Mouse (Mus musculus): ENCODE measurements around the gene Cela1. TPM values are rescaled to one million over a fixed set of nuclear protein-coding genes. Genes with fewer than 3 reads are reported as not detected.
A peak's percentile ranks its signal among the peaks of the same experiment; 100 is the strongest.

Gene Cela1
- polyA plus RNA-seq, 1 experiment from 2014 or later: 180 TPM

GRCm38 (mm10) chr15:100637661-100638060, 50.1 kb downstream of the Cela1 start:
- H3K4me2 ChIP-seq (ENCODE audit: low read depth, low read length): 0 out of 2 replicates have a peak overlapping the region, but pooled peaks have one; percentile 85
- no peaks in the 10 kb centered on the region for H3K9me3 ChIP-seq (ENCODE audit: control insufficient read depth, low read length)
- H3K27me3 ChIP-seq (replicated peaks; ENCODE audit: control insufficient read depth, insufficient read depth, low read length): peaks cover 10% of the 10 kb centered on the region; the same call in 1 of the 2 replicates
- H3K4me1 ChIP-seq (ENCODE audit: control insufficient read depth, insufficient read depth, low read length): peaks cover 30% of the 10 kb centered on the region
- ATAC-seq: no peak
- WGBS: 19% methylated on average over 6 of the region's 6 CpGs
- no peak overlapping the region for H3K9ac ChIP-seq (ENCODE audit: low read depth, low read length)
- no peak overlapping the region for H3K27ac ChIP-seq (ENCODE audit: low read length)
- H3K36me3 ChIP-seq (ENCODE audit: control insufficient read depth, insufficient read depth, low read length): no peaks in the 10 kb centered on the region
- H3K4me3 ChIP-seq (ENCODE audit: low read length): no peak overlapping the region; the same call in 1 of the 2 replicates

GRCm38 (mm10) chr15:100636700-100637501, 50.8 kb downstream of the Cela1 start, which contains the start of gene Smagp:
Gene Smagp (minus strand): TSS chr15:100636940.
- peaks cover 35% of the 10 kb centered on the region for H3K4me1 ChIP-seq (ENCODE audit: control insufficient read depth, insufficient read depth, low read length)

GRCm38 (mm10) chr15:100635851-100636645, 51.7 kb downstream of the Cela1 start:
- Histone ChIP-seq H3K4me1 (ENCODE audit: control insufficient read depth, insufficient read depth, low read length) (peaks cover 28% of the 10 kb centered on the region), H3K4me3 (ENCODE audit: low read length) (peak overlapping the region; percentile 63), H3K9me3 (ENCODE audit: control insufficient read depth, low read length) (no peaks in the 10 kb centered on the region), H3K9ac (ENCODE audit: low read depth, low read length) (peak overlapping the region; percentile 84), H3K36me3 (ENCODE audit: control insufficient read depth, insufficient read depth, low read length) (no peaks in the 10 kb centered on the region), H3K27ac (ENCODE audit: low read length) (peak overlapping the region; percentile 72), H3K27me3 (replicated peaks; ENCODE audit: control insufficient read depth, insufficient read depth, low read length) (peaks cover 10% of the 10 kb centered on the region; the same call in 1 of the 2 replicates), H3K4me2 (ENCODE audit: low read depth, low read length) (peak overlapping the region; percentile 85)
- ATAC-seq: peak; percentile 4; the same call in 1 of the 2 replicates
- 3% methylated on average over 38 of the region's 38 CpGs for WGBS

More at GRCm38 (mm10) chr15:100636700-100637501, 50.8 kb downstream of the Cela1 start, which contains the start of gene Smagp:
- ATAC-seq: peak; percentile 74
- Histone ChIP-seq H3K27me3 (replicated peaks; ENCODE audit: control insufficient read depth, insufficient read depth, low read length) (peaks cover 10% of the 10 kb centered on the region; the same call in 1 of the 2 replicates), H3K4me3 (ENCODE audit: low read length) (peak within 1 kb of the TSS; percentile 63), H3K4me2 (ENCODE audit: low read depth, low read length) (peak within 1 kb of the TSS; percentile 85), H3K36me3 (ENCODE audit: control insufficient read depth, insufficient read depth, low read length) (no peaks in the 10 kb centered on the region), H3K9me3 (ENCODE audit: control insufficient read depth, low read length) (no peaks in the 10 kb centered on the region), H3K9ac (ENCODE audit: low read depth, low read length) (peak within 1 kb of the TSS; percentile 84), H3K27ac (ENCODE audit: low read length) (peak within 1 kb of the TSS; percentile 72)
- WGBS: under 1% methylated on average over 76 of the region's 77 CpGs

DNA sequence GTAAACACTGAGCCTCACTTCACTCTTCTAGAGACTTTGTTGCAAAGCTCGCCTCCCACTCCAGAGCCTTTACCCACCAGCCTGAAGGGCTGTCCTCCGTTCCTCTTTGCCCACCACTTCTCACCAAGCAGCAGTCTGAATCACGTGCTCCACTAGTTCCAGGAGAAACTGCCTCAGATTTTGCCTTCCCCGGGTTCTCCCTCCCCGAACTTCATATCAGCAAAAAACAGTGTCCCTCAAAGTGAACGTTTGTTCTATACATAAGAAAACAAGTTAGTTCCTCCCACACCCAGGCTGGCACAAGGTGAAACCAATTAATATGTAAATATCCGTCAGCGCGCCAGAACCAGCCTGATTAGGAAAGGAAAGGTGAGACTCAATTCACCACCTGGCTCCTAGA, 52.5 kb downstream of the Cela1 start:
- Histone ChIP-seq H3K4me1 (ENCODE audit: control insufficient read depth, insufficient read depth, low read length) (peaks cover 22% of the 10 kb centered on the region), H3K9ac (ENCODE audit: low read depth, low read length) (0 out of 2 replicates have a peak overlapping the region, but pooled peaks have one; percentile 84), H3K27me3 (replicated peaks; ENCODE audit: control insufficient read depth, insufficient read depth, low read length) (peaks cover 10% of the 10 kb centered on the region; the same call in 1 of the 2 replicates), H3K4me3 (ENCODE audit: low read length) (peak overlapping the region; percentile 63), H3K36me3 (ENCODE audit: control insufficient read depth, insufficient read depth, low read length) (no peaks in the 10 kb centered on the region), H3K9me3 (ENCODE audit: control insufficient read depth, low read length) (no peaks in the 10 kb centered on the region), H3K4me2 (ENCODE audit: low read depth, low read length) (peak overlapping the region; percentile 85), H3K27ac (ENCODE audit: low read length) (no peak overlapping the region)
- 21% methylated on average over 9 of the region's 9 CpGs for WGBS
- ATAC-seq: no peak

DNA sequence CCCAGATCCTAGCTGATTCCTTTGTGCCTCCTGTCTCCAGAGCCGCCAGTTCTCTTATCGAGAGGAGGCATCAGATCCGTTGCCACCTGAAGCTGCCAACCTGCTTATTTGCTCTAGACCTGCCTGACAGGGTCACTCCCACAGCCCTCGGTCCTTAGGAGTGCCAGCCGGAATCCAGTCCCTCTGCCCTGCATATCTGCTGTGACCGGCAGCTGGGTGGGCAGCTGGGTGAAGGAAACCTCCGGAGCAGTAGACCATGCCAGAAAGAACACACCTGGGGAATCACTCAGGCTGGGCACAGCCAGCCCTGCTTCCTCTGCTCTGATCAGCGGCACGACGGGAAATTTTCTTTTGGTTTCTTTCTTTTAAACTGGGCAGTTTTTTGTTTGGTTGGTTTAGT, 54.4 kb downstream of the Cela1 start:
- Histone ChIP-seq H3K27me3 (replicated peaks; ENCODE audit: control insufficient read depth, insufficient read depth, low read length) (peaks cover 10% of the 10 kb centered on the region; the same call in 1 of the 2 replicates), H3K4me1 (ENCODE audit: control insufficient read depth, insufficient read depth, low read length) (peaks cover 19% of the 10 kb centered on the region), H3K9ac (ENCODE audit: low read depth, low read length) (no peak overlapping the region), H3K9me3 (ENCODE audit: control insufficient read depth, low read length) (no peaks in the 10 kb centered on the region), H3K4me2 (ENCODE audit: low read depth, low read length) (no peak overlapping the region), H3K4me3 (ENCODE audit: low read length) (no peak overlapping the region), H3K27ac (ENCODE audit: low read length) (no peak overlapping the region), H3K36me3 (ENCODE audit: control insufficient read depth, insufficient read depth, low read length) (no peaks in the 10 kb centered on the region)
- 81% methylated on average over 10 of the region's 10 CpGs for WGBS
- ATAC-seq: no peak

GRCm38 (mm10) chr15:100632323-100632722, 55.4 kb downstream of the Cela1 start:
- H3K36me3 ChIP-seq (ENCODE audit: control insufficient read depth, insufficient read depth, low read length): no peaks in the 10 kb centered on the region
- H3K4me1 ChIP-seq (ENCODE audit: control insufficient read depth, insufficient read depth, low read length): peaks cover 26% of the 10 kb centered on the region
- H3K9ac ChIP-seq (ENCODE audit: low read depth, low read length): no peak overlapping the region
- no peak for ATAC-seq
- no peak overlapping the region for H3K4me3 ChIP-seq (ENCODE audit: low read length)
- WGBS: 61% methylated on average over 5 of the region's 5 CpGs
- H3K9me3 ChIP-seq (ENCODE audit: control insufficient read depth, low read length): no peaks in the 10 kb centered on the region
- H3K27me3 ChIP-seq (replicated peaks; ENCODE audit: control insufficient read depth, insufficient read depth, low read length): peaks cover 8% of the 10 kb centered on the region; the same call in 1 of the 2 replicates
- no peak overlapping the region for H3K4me2 ChIP-seq (ENCODE audit: low read depth, low read length)
- H3K27ac ChIP-seq (ENCODE audit: low read length): peak overlapping the region; percentile 35; the same call in 1 of the 2 replicates

GRCm38 (mm10) chr15:100631454-100632170, 56.1 kb downstream of the Cela1 start:
- 82% methylated on average over 12 of the region's 12 CpGs for WGBS

DNA sequence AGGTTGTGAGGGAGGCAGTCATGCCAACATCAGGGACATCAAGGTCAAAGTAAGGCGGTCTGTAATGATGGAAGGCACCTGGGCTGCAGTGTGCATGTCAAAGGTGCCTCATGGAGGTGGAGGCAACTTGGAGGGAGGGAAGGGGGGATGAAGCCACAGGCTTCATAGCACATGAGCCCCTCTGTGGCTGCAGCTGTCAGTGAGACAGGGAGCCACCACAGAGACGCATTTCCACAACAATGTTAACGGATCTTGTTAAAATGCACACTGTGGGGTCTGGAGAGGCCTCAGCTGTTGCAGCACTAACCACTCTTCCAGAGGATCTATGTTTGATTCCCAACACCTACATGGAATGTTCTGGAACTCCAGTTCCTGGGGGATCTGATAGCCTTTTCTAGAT, 57.6 kb downstream of the Cela1 start:
- 73% methylated on average over 3 of the region's 3 CpGs for WGBS
- no peak overlapping the region for H3K4me3 ChIP-seq (ENCODE audit: low read length)

More at GRCm38 (mm10) chr15:100631454-100632170, 56.1 kb downstream of the Cela1 start:
- no peaks in the 10 kb centered on the region for H3K36me3 ChIP-seq (ENCODE audit: control insufficient read depth, insufficient read depth, low read length)
- H3K9ac ChIP-seq (ENCODE audit: low read depth, low read length): no peak overlapping the region
- H3K27ac ChIP-seq (ENCODE audit: low read length): no peak overlapping the region; the same call in 1 of the 2 replicates
- ATAC-seq: no peak
- H3K4me3 ChIP-seq (ENCODE audit: low read length): no peak overlapping the region
- peaks cover 21% of the 10 kb centered on the region for H3K4me1 ChIP-seq (ENCODE audit: control insufficient read depth, insufficient read depth, low read length)
- no peak overlapping the region for H3K4me2 ChIP-seq (ENCODE audit: low read depth, low read length)
- no peaks in the 10 kb centered on the region for H3K9me3 ChIP-seq (ENCODE audit: control insufficient read depth, low read length)
- H3K27me3 ChIP-seq (replicated peaks; ENCODE audit: control insufficient read depth, insufficient read depth, low read length): peaks cover 5% of the 10 kb centered on the region; the same call in 1 of the 2 replicates

More for the DNA sequence above, 57.6 kb downstream of the Cela1 start:
- no peaks in the 10 kb centered on the region for H3K36me3 ChIP-seq (ENCODE audit: control insufficient read depth, insufficient read depth, low read length)
- no peaks in the 10 kb centered on the region for H3K27me3 ChIP-seq (replicated peaks; ENCODE audit: control insufficient read depth, insufficient read depth, low read length)
- no peak overlapping the region for H3K27ac ChIP-seq (ENCODE audit: low read length)
- ATAC-seq: no peak
- H3K9me3 ChIP-seq (ENCODE audit: control insufficient read depth, low read length): no peaks in the 10 kb centered on the region
- peaks cover 21% of the 10 kb centered on the region for H3K4me1 ChIP-seq (ENCODE audit: control insufficient read depth, insufficient read depth, low read length)
- H3K4me2 ChIP-seq (ENCODE audit: low read depth, low read length): no peak overlapping the region
- H3K9ac ChIP-seq (ENCODE audit: low read depth, low read length): no peak overlapping the region

Data from intestine, embryonic 16.5 days (tissue).